Mouse (Mus musculus): Measurements from ENCODE around the gene Bcor.

- no peak for TF ChIP-seq ZC3H11A (IDR thresholded peaks at IDR 0.05; ENCODE audit: borderline replicate concordance, low read depth, low read length)
- TF ChIP-seq MAFK (IDR thresholded peaks at IDR 0.05; ENCODE audit: insufficient read depth, low read depth, low read length): no peak
- TF ChIP-seq CHD2 (IDR thresholded peaks at IDR 0.05; ENCODE audit: low read depth, low read length): no peak
- no peak for TF ChIP-seq ZNF384 (IDR thresholded peaks at IDR 0.05; ENCODE audit: low read depth, low read length)
- TF ChIP-seq HCFC1 (IDR thresholded peaks at IDR 0.05; ENCODE audit: borderline replicate concordance, insufficient read depth, low read length): no peak
These were observed 66.8 kb downstream of the Bcor start for GRCm38 (mm10) chrX:12093371-12093770.
